Mouse (Mus musculus): Measurements from ENCODE around the gene Ncam2. TPM values are rescaled to one million over a fixed set of nuclear protein-coding genes. Genes with fewer than 3 reads are reported as not detected.

Ncam2 gene
- polyA plus RNA-seq, 1 experiment = not detected

DNA sequence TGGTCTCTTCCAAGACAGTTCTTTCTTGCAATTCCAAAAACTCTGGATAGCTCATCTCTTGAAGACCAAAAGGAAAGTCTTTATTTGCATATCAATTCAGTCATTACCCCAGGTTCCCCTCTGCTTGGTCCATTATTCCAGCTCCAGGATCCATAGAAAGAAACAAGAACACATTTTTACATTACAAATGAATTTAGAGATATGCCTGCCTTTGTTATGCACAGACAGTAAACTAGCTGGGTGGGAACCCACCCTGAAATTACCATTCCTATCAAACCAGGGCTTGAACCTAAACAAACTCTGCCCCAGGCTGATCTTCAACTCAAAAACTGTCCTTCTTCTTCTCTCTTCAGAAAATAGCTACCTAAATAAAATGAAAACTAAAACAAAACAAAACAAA is 280.6 kb downstream of the Ncam2 start:
- no peaks in the 10 kb centered on the region for H3K4me1 ChIP-seq (ENCODE audit: control insufficient read depth, insufficient read depth, low read length)
- H3K36me3 ChIP-seq (ENCODE audit: control insufficient read depth, insufficient read depth, low read length) = no peaks in the 10 kb centered on the region
- no peak overlapping the region for H3K27ac ChIP-seq (ENCODE audit: control insufficient read depth, insufficient read depth, low read depth, low read length)
- no peak overlapping the region for H3K4me3 ChIP-seq (ENCODE audit: control insufficient read depth, low read depth, low read length)
- no peak for TF ChIP-seq POLR2A (IDR thresholded peaks at IDR 0.05; ENCODE audit: control insufficient read depth, low read depth, low read length)
- no peaks in the 10 kb centered on the region for H3K27me3 ChIP-seq (ENCODE audit: control insufficient read depth, insufficient read depth, low read length)

DNA sequence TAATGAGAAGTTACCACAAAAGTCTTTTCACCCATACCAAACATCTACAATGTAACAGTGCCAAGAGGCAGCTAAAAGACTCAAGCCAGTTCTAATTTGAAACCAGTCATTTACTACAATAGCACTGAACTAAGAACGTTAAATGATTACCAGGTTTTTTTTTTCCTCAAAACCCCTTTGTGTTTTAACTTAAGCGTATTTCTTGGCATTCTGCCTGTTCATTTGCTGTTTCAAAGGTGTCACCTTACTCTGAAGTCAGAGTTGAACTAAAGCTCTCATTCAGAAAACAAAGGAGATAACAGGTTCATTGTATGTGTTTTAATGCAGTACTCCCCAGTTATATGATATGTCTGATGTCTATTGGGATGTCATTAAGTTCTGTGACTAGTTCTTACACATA is 295.6 kb downstream of the Ncam2 start:
- Histone ChIP-seq H3K4me3 (ENCODE audit: control insufficient read depth, low read depth, low read length) (no peak overlapping the region), H3K27me3 (ENCODE audit: control insufficient read depth, insufficient read depth, low read length) (no peaks in the 10 kb centered on the region), H3K36me3 (ENCODE audit: control insufficient read depth, insufficient read depth, low read length) (no peaks in the 10 kb centered on the region), H3K4me1 (ENCODE audit: control insufficient read depth, insufficient read depth, low read length) (no peaks in the 10 kb centered on the region), H3K27ac (ENCODE audit: control insufficient read depth, insufficient read depth, low read depth, low read length) (no peak overlapping the region)
- TF ChIP-seq CTCF (IDR thresholded peaks at IDR 0.05; ENCODE audit: control insufficient read depth, insufficient read depth, insufficient replicate concordance, low read depth, low read length) (no peak), POLR2A (IDR thresholded peaks at IDR 0.05; ENCODE audit: control insufficient read depth, low read depth, low read length) (no peak)

DNA sequence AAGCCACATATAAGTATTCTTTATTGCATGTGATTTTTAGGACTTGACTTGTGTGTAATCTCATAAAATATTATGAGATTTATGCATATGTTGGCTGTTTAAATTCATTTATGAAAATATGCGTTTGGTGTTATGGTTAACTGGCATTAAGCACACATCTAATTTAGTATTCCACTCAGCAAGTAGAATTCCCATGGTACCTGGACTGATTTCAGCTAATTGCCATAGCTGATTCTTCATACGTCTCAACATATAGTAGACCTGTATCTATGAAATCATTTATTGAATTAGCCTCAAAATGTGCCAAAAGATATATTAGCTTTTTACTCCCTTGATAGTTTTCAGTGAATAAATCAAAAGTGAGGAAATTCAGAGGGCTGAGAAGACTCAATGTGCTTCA is 302.1 kb downstream of the Ncam2 start:
- H3K27me3 ChIP-seq (ENCODE audit: control insufficient read depth, insufficient read depth, low read length) = no peaks in the 10 kb centered on the region
- no peaks in the 10 kb centered on the region for H3K36me3 ChIP-seq (ENCODE audit: control insufficient read depth, insufficient read depth, low read length)
- TF ChIP-seq CTCF (IDR thresholded peaks at IDR 0.05; ENCODE audit: control insufficient read depth, insufficient read depth, insufficient replicate concordance, low read depth, low read length) (no peak), POLR2A (IDR thresholded peaks at IDR 0.05; ENCODE audit: control insufficient read depth, low read depth, low read length) (no peak)
- H3K4me1 ChIP-seq (ENCODE audit: control insufficient read depth, insufficient read depth, low read length) = no peaks in the 10 kb centered on the region
- H3K27ac ChIP-seq (ENCODE audit: control insufficient read depth, insufficient read depth, low read depth, low read length) = no peak overlapping the region
- no peak overlapping the region for H3K4me3 ChIP-seq (ENCODE audit: control insufficient read depth, low read depth, low read length)

DNA sequence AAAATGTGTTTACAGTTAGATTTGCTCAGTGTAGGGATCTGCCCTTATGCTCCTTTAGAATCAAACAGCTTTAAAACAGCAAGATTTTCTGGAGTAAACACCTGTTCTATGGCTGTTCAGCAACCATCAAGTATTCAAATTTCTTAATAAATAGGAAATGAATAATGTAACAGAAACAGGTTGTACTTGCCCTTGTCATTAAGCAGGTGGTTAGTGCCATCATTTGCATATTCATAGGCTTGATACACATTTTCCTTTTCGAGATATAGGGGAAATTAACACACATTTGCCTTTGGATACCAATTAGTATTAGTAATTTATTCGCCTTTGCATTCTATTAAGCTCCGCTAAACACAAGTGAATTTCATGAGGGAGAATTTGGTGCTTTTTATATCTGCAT is 335.7 kb downstream of the Ncam2 start:
- H3K4me1 ChIP-seq (ENCODE audit: control insufficient read depth, insufficient read depth, low read length) = no peaks in the 10 kb centered on the region
- H3K27me3 ChIP-seq (ENCODE audit: control insufficient read depth, insufficient read depth, low read length) = no peaks in the 10 kb centered on the region
- no peaks in the 10 kb centered on the region for H3K36me3 ChIP-seq (ENCODE audit: control insufficient read depth, insufficient read depth, low read length)
- H3K4me3 ChIP-seq (ENCODE audit: control insufficient read depth, low read depth, low read length) = no peak overlapping the region
- TF ChIP-seq CTCF (IDR thresholded peaks at IDR 0.05; ENCODE audit: control insufficient read depth, insufficient read depth, insufficient replicate concordance, low read depth, low read length) (no peak), POLR2A (IDR thresholded peaks at IDR 0.05; ENCODE audit: control insufficient read depth, low read depth, low read length) (no peak)
- no peak overlapping the region for H3K27ac ChIP-seq (ENCODE audit: control insufficient read depth, insufficient read depth, low read depth, low read length)

DNA sequence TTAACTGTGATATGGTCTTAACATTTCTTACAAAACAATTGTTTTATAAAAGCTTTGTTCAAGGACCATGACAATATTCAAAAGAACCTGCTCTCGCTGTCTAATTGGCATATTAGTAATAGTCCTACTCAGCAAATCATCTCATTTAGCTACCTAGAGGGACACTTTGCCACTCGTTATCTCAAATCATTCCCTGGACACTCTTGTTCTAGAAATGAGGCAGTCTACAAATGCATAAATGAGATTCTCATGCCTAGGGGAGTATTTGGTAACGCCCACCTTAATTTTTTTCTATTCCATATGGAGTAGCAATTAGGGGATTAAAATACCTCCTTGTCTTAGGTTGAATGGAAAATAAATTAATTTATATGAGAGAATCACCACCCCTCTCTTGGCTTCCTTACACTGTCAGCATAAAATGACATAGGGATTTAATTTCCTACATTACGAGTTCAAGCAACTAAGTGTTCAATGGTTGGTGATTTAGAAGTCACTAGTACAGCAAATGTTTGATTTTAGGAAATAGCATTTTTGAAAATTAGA is 387.1 kb downstream of the Ncam2 start:
- Histone ChIP-seq H3K27me3 (ENCODE audit: control insufficient read depth, insufficient read depth, low read length) (no peaks in the 10 kb centered on the region), H3K27ac (ENCODE audit: control insufficient read depth, insufficient read depth, low read depth, low read length) (no peak overlapping the region), H3K36me3 (ENCODE audit: control insufficient read depth, insufficient read depth, low read length) (no peaks in the 10 kb centered on the region), H3K4me3 (ENCODE audit: control insufficient read depth, low read depth, low read length) (no peak overlapping the region), H3K4me1 (ENCODE audit: control insufficient read depth, insufficient read depth, low read length) (no peaks in the 10 kb centered on the region)
- TF ChIP-seq POLR2A (IDR thresholded peaks at IDR 0.05; ENCODE audit: control insufficient read depth, low read depth, low read length) = no peak
- no peak for TF ChIP-seq CTCF (IDR thresholded peaks at IDR 0.05; ENCODE audit: control insufficient read depth, insufficient read depth, insufficient replicate concordance, low read depth, low read length)

DNA sequence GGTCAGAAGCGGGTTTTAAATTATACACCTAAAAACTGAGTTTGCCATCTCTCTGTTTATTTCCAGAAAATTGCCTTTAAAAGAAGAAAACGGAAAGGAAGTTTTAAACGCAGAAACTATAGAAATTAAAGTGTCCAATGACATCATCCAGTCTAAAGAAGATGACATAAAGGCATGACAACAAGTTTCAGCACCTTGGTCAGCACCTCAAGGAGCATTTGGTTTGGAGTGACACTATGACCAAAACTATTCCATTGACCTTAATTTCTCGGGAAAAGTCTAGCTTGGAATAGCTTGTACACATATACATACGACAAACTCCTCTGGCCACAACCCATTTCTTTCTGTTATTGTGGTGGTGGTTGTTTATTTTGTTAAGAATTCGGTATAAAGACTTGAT is 422.8 kb downstream of the Ncam2 start:
- Histone ChIP-seq H3K36me3 (ENCODE audit: control insufficient read depth, insufficient read depth, low read length) (no peaks in the 10 kb centered on the region), H3K27me3 (ENCODE audit: control insufficient read depth, insufficient read depth, low read length) (no peaks in the 10 kb centered on the region), H3K4me3 (ENCODE audit: control insufficient read depth, low read depth, low read length) (no peak overlapping the region), H3K27ac (ENCODE audit: control insufficient read depth, insufficient read depth, low read depth, low read length) (no peak overlapping the region), H3K4me1 (ENCODE audit: control insufficient read depth, insufficient read depth, low read length) (no peaks in the 10 kb centered on the region)
- no peak for TF ChIP-seq CTCF (IDR thresholded peaks at IDR 0.05; ENCODE audit: control insufficient read depth, insufficient read depth, insufficient replicate concordance, low read depth, low read length)
- TF ChIP-seq POLR2A (IDR thresholded peaks at IDR 0.05; ENCODE audit: control insufficient read depth, low read depth, low read length) = no peak

DNA sequence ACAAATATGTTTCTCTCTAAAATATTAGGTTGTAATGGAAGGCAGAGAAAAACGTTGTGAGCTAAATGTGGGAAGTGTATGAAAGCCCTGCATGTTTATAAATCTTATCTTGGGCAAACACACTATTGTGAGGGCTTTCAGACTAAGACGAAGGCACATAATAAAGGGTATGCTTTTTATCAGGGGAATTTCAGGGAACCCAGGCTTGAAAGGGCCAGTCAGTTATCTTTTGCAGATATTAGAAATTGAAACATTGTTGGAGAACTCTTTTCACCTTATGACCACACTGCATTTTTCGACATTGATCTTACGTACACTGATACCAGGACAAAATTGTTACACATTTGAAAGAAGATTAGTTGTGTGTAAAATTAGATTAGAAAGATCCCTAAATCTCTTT is 423.3 kb downstream of the Ncam2 start:
- no peaks in the 10 kb centered on the region for H3K36me3 ChIP-seq (ENCODE audit: control insufficient read depth, insufficient read depth, low read length)
- H3K4me3 ChIP-seq (ENCODE audit: control insufficient read depth, low read depth, low read length) = no peak overlapping the region
- no peak for TF ChIP-seq CTCF (IDR thresholded peaks at IDR 0.05; ENCODE audit: control insufficient read depth, insufficient read depth, insufficient replicate concordance, low read depth, low read length)
- TF ChIP-seq POLR2A (IDR thresholded peaks at IDR 0.05; ENCODE audit: control insufficient read depth, low read depth, low read length) = no peak

DNA sequence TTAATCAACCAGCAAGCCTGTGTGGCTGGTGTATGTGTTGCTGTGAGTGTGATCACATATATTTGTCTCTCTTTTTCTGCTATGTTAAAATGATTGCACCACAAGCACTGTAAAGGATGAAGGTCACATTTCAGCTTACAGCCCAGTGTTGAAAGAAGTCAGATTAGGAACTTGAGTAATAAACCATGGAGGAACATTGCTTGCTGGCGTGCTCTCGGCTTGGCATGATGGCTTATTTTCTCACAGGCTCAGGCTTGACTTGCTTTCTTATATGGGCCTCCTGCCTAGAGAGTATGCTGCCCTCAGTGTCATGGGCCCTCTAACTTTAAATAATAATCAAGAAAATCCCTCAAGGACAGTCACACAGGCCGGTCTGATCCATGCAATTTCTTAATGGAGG is 449.8 kb downstream of the Ncam2 start:
- TF ChIP-seq POLR2A (IDR thresholded peaks at IDR 0.05; ENCODE audit: control insufficient read depth, low read depth, low read length) = no peak
- Histone ChIP-seq H3K27me3 (ENCODE audit: control insufficient read depth, insufficient read depth, low read length) (no peaks in the 10 kb centered on the region), H3K27ac (ENCODE audit: control insufficient read depth, insufficient read depth, low read depth, low read length) (no peak overlapping the region), H3K4me3 (ENCODE audit: control insufficient read depth, low read depth, low read length) (no peak overlapping the region), H3K36me3 (ENCODE audit: control insufficient read depth, insufficient read depth, low read length) (no peaks in the 10 kb centered on the region), H3K4me1 (ENCODE audit: control insufficient read depth, insufficient read depth, low read length) (no peaks in the 10 kb centered on the region)

More for the DNA sequence above, 423.3 kb downstream of the Ncam2 start:
- Histone ChIP-seq H3K27ac (ENCODE audit: control insufficient read depth, insufficient read depth, low read depth, low read length) (no peak overlapping the region), H3K4me1 (ENCODE audit: control insufficient read depth, insufficient read depth, low read length) (no peaks in the 10 kb centered on the region), H3K27me3 (ENCODE audit: control insufficient read depth, insufficient read depth, low read length) (no peaks in the 10 kb centered on the region)

Measured in testis, adult 2 months (tissue).